In genomic region chr12:76708956-76709794, GRCm38 (mm10) we compare ENCODE assay signal across 8 mouse cellular contexts. TPM values are rescaled to one million over a fixed set of nuclear protein-coding genes. Genes with fewer than 3 reads are reported as not detected.
DNase-seq lines count a peak whose midpoint lies in the region; ATAC-seq and TF ChIP-seq lines count a peak whose summit lies in the region.

No protein-coding gene starts in this region.

- peak overlapping the region; percentile 100 for H3K27ac ChIP-seq in cerebellum, adult 2 months (ENCODE audit: insufficient read depth, low read length)
- H3K27ac ChIP-seq in forebrain, embryonic 15.5 days (replicated peaks), result no peak overlapping the region
- H3K27ac ChIP-seq in hindbrain, embryonic 10.5 days, result peak overlapping the region; percentile 81

- H3K4me3 ChIP-seq in cerebellum, adult 2 months (replicated peaks; ENCODE audit: insufficient read depth, low read depth, low read length), result peak overlapping the region; percentile 95
- peak overlapping the region; percentile 87 for H3K4me3 ChIP-seq in forebrain, embryonic 15.5 days
- H3K4me3 ChIP-seq in hindbrain, embryonic 10.5 days, result peak overlapping the region; percentile 68

- H3K9me3 ChIP-seq in forebrain, embryonic 15.5 days, result no peaks in the 10 kb centered on the region
- H3K9me3 ChIP-seq in hindbrain, embryonic 10.5 days, result no peaks in the 10 kb centered on the region

- no peaks in the 10 kb centered on the region for H3K36me3 ChIP-seq in forebrain, embryonic 15.5 days
- H3K36me3 ChIP-seq in hindbrain, embryonic 10.5 days, result no peaks in the 10 kb centered on the region
- no peaks in the 10 kb centered on the region for H3K36me3 ChIP-seq in splenic B cell, adult 2 months (ENCODE audit: control insufficient read depth, insufficient read depth, low read length, poor library complexity, severe bottlenecking)

- peak overlapping the region; percentile 100 for H3K4me2 ChIP-seq in forebrain, embryonic 15.5 days (replicated peaks)

- WGBS in cerebellum, adult 2 months, result 3% methylated on average over 33 of the region's 34 CpGs
- 3% methylated on average over 34 of the region's 34 CpGs for WGBS in forebrain, embryonic 15.5 days
- 4% methylated on average over 34 of the region's 34 CpGs for WGBS in hindbrain, embryonic 10.5 days

- no peaks in the 10 kb centered on the region for H3K27me3 ChIP-seq in cerebellum, adult 2 months (ENCODE audit: control insufficient read depth, insufficient read depth, low read length)
- peaks cover 37% of the 10 kb centered on the region for H3K27me3 ChIP-seq in forebrain, embryonic 15.5 days
- peaks cover 85% of the 10 kb centered on the region for H3K27me3 ChIP-seq in hindbrain, embryonic 10.5 days (ENCODE audit: insufficient read depth, poor library complexity, severe bottlenecking)
- peaks cover 3% of the 10 kb centered on the region for H3K27me3 ChIP-seq in splenic B cell, adult 2 months (ENCODE audit: control insufficient read depth, insufficient read depth, low read length, poor library complexity, severe bottlenecking)

- H3K9ac ChIP-seq in forebrain, embryonic 15.5 days (replicated peaks), result peak overlapping the region; percentile 77

- intact Hi-C loops in left cerebral cortex, postnatal 4 days (cut with DNase I), result no loop called here

- peaks cover 10% of the 10 kb centered on the region for H3K4me1 ChIP-seq in cerebellum, adult 2 months (ENCODE audit: control insufficient read depth, insufficient read depth, low read length)
- peaks cover 15% of the 10 kb centered on the region for H3K4me1 ChIP-seq in forebrain, embryonic 15.5 days
- peaks cover 25% of the 10 kb centered on the region for H3K4me1 ChIP-seq in hindbrain, embryonic 10.5 days (replicated peaks)

- peak; percentile 70 for ATAC-seq in forebrain, embryonic 15.5 days (replicated peaks)
- ATAC-seq in megakaryocyte progenitor cell, adult 5-6 weeks (replicated peaks; ENCODE audit: poor library complexity), result peak; percentile 18; the same call in 1 of the 2 replicates

- peak; percentile 29; the same call in 1 of the 2 replicates for TF ChIP-seq POLR2A in cerebellum, adult 2 months (IDR thresholded peaks at IDR 0.05; ENCODE audit: borderline replicate concordance, insufficient read depth, low read length)

- DNase-seq in layer of hippocampus, adult 11-12 months (ENCODE audit: low spot score), result peak; percentile 33
- no peak for DNase-seq in layer of hippocampus, postnatal 36 days
- DNase-seq in cerebellum, adult 2 months, result peak; percentile 86 to 88
- peak; percentile 41 for DNase-seq in hindbrain, embryonic 10.5 days (ENCODE audit: low spot score)
- DNase-seq in left cerebral cortex, postnatal 4 days, result peak; percentile 78
- peak; percentile 6 for DNase-seq in splenic B cell, adult 2 months (ENCODE audit: low read depth, low spot score)

- 0 out of 2 replicates have a peak, but pooled peaks have one; percentile 9 for TF ChIP-seq CTCF in cerebellum, adult 2 months (IDR thresholded peaks at IDR 0.05; ENCODE audit: borderline replicate concordance, insufficient read depth, low read depth, low read length)

RNA-seq across cellular contexts. Expression of gene Sptb, which starts 1.2 kb away (rescaled TPM):
- total RNA-seq in layer of hippocampus, postnatal 36 days (2021), result 100 to 1,000 TPM; 126 to 127 TPM
- polyA plus RNA-seq in cerebellum, adult 2 months (2012; rRNA removed), result 101 and 111 TPM in 2 replicates
- 1.1 and 1.2 TPM in 2 replicates for polyA plus RNA-seq in forebrain, embryonic 15.5 days (2015; fragmentation: Nextera tagmentation; extraction: Ambion mirVana)
- 4.8 TPM in 2 replicates for polyA plus RNA-seq in hindbrain, embryonic 10.5 days (2016; fragmentation: Nextera tagmentation; extraction: Ambion mirVana)
- 10 to 100 TPM; 35.4 to 39.8 TPM for total RNA-seq in left cerebral cortex, postnatal 4 days (2021)
- total RNA-seq in megakaryocyte progenitor cell, adult 5-6 weeks (2015), result 2.2 and 2.3 TPM in 2 replicates
- total RNA-seq in megakaryocyte progenitor cell, adult 5-6 weeks (2017), result 2.4 and 4.3 TPM in 2 replicates

RNA-seq across cellular contexts. Expression of gene Churc1, which starts 56.2 kb away (rescaled TPM):
- 10 to 100 TPM; 33.0 to 34.6 TPM for total RNA-seq in layer of hippocampus, postnatal 36 days (2021)
- polyA plus RNA-seq in cerebellum, adult 2 months (2012; rRNA removed), result 79.9 and 86.0 TPM in 2 replicates
- polyA plus RNA-seq in forebrain, embryonic 15.5 days (2015; fragmentation: Nextera tagmentation; extraction: Ambion mirVana), result 108 and 122 TPM in 2 replicates
- polyA plus RNA-seq in hindbrain, embryonic 10.5 days (2016; fragmentation: Nextera tagmentation; extraction: Ambion mirVana), result 132 and 135 TPM in 2 replicates
- 10 to 100 TPM; 35.2 to 42.6 TPM for total RNA-seq in left cerebral cortex, postnatal 4 days (2021)
- total RNA-seq in megakaryocyte progenitor cell, adult 5-6 weeks (2015), result 57.2 and 68.0 TPM in 2 replicates
- 46.1 and 48.9 TPM in 2 replicates for total RNA-seq in megakaryocyte progenitor cell, adult 5-6 weeks (2017)

RNA-seq across cellular contexts. Expression of gene Fntb, which starts 56.2 kb away (rescaled TPM):
- total RNA-seq in layer of hippocampus, postnatal 36 days (2021), result 10 to 100 TPM; 24.3 to 27.1 TPM
- 55.9 and 61.3 TPM in 2 replicates for polyA plus RNA-seq in cerebellum, adult 2 months (2012; rRNA removed)
- polyA plus RNA-seq in forebrain, embryonic 15.5 days (2015; fragmentation: Nextera tagmentation; extraction: Ambion mirVana), result 33.2 and 35.1 TPM in 2 replicates
- polyA plus RNA-seq in hindbrain, embryonic 10.5 days (2016; fragmentation: Nextera tagmentation; extraction: Ambion mirVana), result 50.6 and 51.8 TPM in 2 replicates
- total RNA-seq in left cerebral cortex, postnatal 4 days (2021), result 10 to 100 TPM; 30.6 to 33.0 TPM
- total RNA-seq in megakaryocyte progenitor cell, adult 5-6 weeks (2015), result 11.9 and 12.7 TPM in 2 replicates
- total RNA-seq in megakaryocyte progenitor cell, adult 5-6 weeks (2017), result 5.0 and 7.3 TPM in 2 replicates

Comparison
In these comparisons a context has a peak if more than half of its experiments do, and no peak if none do; other contexts are left out.
1. DNase-seq: peak in layer of hippocampus, adult 11-12 months (single experiment), cerebellum, adult 2 months (2 of 2), hindbrain, embryonic 10.5 days (single experiment), left cerebral cortex, postnatal 4 days (single experiment) and splenic B cell, adult 2 months (single experiment); none in layer of hippocampus, postnatal 36 days (0 of 2).
2. RNA of gene Sptb, which starts 1.2 kb away (total RNA-seq): 126 to 127 TPM in layer of hippocampus, postnatal 36 days and 35.4 to 39.8 TPM in left cerebral cortex, postnatal 4 days; 2.2 to 4.3 TPM in megakaryocyte progenitor cell, adult 5-6 weeks; every median in the first group is over 4 times any median in the second.
3. Peak in every context shown above with its lines, with median percentiles within 50 percentile points of each other: H3K4me3 ChIP-seq.